Mouse (Mus musculus): Measurements from ENCODE around the gene Msrb3. TPM values are rescaled to one million over a fixed set of nuclear protein-coding genes. Genes with fewer than 3 reads are reported as not detected.

The Msrb3 gene
- total and polyA plus RNA-seq, 3 experiments, result 0.15 TPM; not detected in 1

DNA sequence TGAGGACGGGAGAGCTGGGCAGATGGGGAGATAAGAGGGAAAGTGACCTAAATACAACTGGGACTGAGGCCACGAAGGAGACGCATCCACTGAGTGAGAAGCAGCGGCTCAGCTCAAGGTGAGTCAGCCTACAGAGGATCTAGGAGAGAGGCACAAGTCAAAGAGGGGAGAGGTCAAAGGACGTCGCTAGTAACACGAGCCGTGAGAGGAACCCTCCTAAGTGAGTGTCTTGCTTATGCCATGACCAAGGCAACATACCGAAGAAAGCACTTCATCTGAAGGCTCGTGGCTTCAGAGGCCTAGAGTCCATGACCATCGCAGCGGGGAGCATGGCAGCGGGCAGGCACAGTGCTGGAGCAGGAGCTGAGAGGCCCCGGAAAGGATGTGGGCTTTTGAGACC, 14.7 kb downstream of the Msrb3 start:
- no peak overlapping the region for H3K4me3 ChIP-seq (ENCODE audit: control insufficient read depth in 1 of 2, insufficient read depth in 1 of 2, low read depth in 2 of 2, low read length in 2 of 2)
- H3K36me3 ChIP-seq (ENCODE audit: control insufficient read depth in 1 of 2, insufficient read depth in 2 of 2, low read length in 2 of 2), result 0 out of 4 replicates have a peak, but pooled peaks cover 0 to 2% of the 10 kb centered on the region in 2 experiments
- H3K4me1 ChIP-seq (ENCODE audit: control insufficient read depth in 1 of 2, insufficient read depth in 2 of 2, low read length in 2 of 2), result peaks cover 3 to 4% of the 10 kb centered on the region in 2 experiments; a peak in 2 of 4 replicates

GRCm38 (mm10) chr10:120883732-120884131, 15.2 kb downstream of the Msrb3 start:
- H3K27me3 ChIP-seq (ENCODE audit: control insufficient read depth in 1 of 2, insufficient read depth in 2 of 2, low read length in 2 of 2), result no peaks in the 10 kb centered on the region
- no peaks in the 10 kb centered on the region for H3K79me2 ChIP-seq (ENCODE audit: control insufficient read depth, insufficient read depth, low read length, poor library complexity)
- no peak for DNase-seq (ENCODE audit: low read depth, low spot score)
- H3K4me3 ChIP-seq (ENCODE audit: control insufficient read depth in 1 of 2, insufficient read depth in 1 of 2, low read depth in 2 of 2, low read length in 2 of 2), result no peak overlapping the region
- TF ChIP-seq MAX (IDR thresholded peaks at IDR 0.05; ENCODE audit: low read length), result no peak
- no peak for TF ChIP-seq ZMIZ1 (IDR thresholded peaks at IDR 0.05; ENCODE audit: low read depth, low read length)
- no peak for TF ChIP-seq USF2 (IDR thresholded peaks at IDR 0.05; ENCODE audit: borderline replicate concordance in 1 of 2, insufficient read depth in 1 of 2, low read depth in 1 of 2, low read length in 2 of 2)
- TF ChIP-seq KAT2A (conservative IDR thresholded peaks at IDR 0.05; ENCODE audit: low read depth, low read length), result no peak
- no peak for TF ChIP-seq NRF1 (IDR thresholded peaks at IDR 0.05; ENCODE audit: insufficient read depth, low read depth, low read length, poor library complexity, severe bottlenecking)
- TF ChIP-seq E2F4 (IDR thresholded peaks at IDR 0.05; ENCODE audit: borderline replicate concordance, low read depth, low read length), result no peak
- no peak for TF ChIP-seq TBP (IDR thresholded peaks at IDR 0.05; ENCODE audit: low read depth, low read length)
- no peak for TF ChIP-seq MAZ (IDR thresholded peaks at IDR 0.05; ENCODE audit: low read depth, low read length)
- TF ChIP-seq UBTF (IDR thresholded peaks at IDR 0.05; ENCODE audit: borderline replicate concordance, insufficient read depth, low read depth, low read length), result no peak
- no peak for TF ChIP-seq CHD2 (IDR thresholded peaks at IDR 0.05; ENCODE audit: low read length)
- no peak for TF ChIP-seq HCFC1 (IDR thresholded peaks at IDR 0.05; ENCODE audit: low read depth, low read length)
- TF ChIP-seq CTCF (IDR thresholded peaks at IDR 0.05 in 2 of 3, conservative IDR thresholded peaks at IDR 0.05 in 1 of 3; ENCODE audit: control insufficient read depth in 1 of 3, insufficient read depth in 1 of 3, low read depth in 2 of 3, low read length in 3 of 3, poor library complexity in 1 of 3, severe bottlenecking in 1 of 3), result no peak
- no peak for TF ChIP-seq GABPA (IDR thresholded peaks at IDR 0.05; ENCODE audit: low read depth, low read length)
- no peak for TF ChIP-seq ELF1 (IDR thresholded peaks at IDR 0.05; ENCODE audit: low read depth, low read length)
- no peak for TF ChIP-seq MYC (IDR thresholded peaks at IDR 0.05; ENCODE audit: low read depth, low read length)
- TF ChIP-seq RCOR1 (IDR thresholded peaks at IDR 0.05; ENCODE audit: low read depth, low read length), result no peak
- TF ChIP-seq GATA1 (IDR thresholded peaks at IDR 0.05; ENCODE audit: low read depth, low read length), result no peak
- H3K27ac ChIP-seq (ENCODE audit: control insufficient read depth, low read depth, low read length), result no peak overlapping the region
- peaks cover 3 to 4% of the 10 kb centered on the region in 2 experiments; a peak in 2 of 4 replicates for H3K4me1 ChIP-seq (ENCODE audit: control insufficient read depth in 1 of 2, insufficient read depth in 2 of 2, low read length in 2 of 2)
- no peaks in the 10 kb centered on the region for H3K9me3 ChIP-seq (replicated peaks; ENCODE audit: insufficient read depth, low read length)
- no peak overlapping the region for H3K9ac ChIP-seq (ENCODE audit: control insufficient read depth, low read depth, low read length, poor library complexity, severe bottlenecking)
- 0 out of 4 replicates have a peak, but pooled peaks cover 0 to 2% of the 10 kb centered on the region in 2 experiments for H3K36me3 ChIP-seq (ENCODE audit: control insufficient read depth in 1 of 2, insufficient read depth in 2 of 2, low read length in 2 of 2)

More for the DNA sequence above, 14.7 kb downstream of the Msrb3 start:
- H3K79me2 ChIP-seq (ENCODE audit: control insufficient read depth, insufficient read depth, low read length, poor library complexity), result no peaks in the 10 kb centered on the region
- TF ChIP-seq MEF2A (IDR thresholded peaks at IDR 0.05; ENCODE audit: extremely low read depth, insufficient replicate concordance, low read depth, low read length, poor library complexity, severe bottlenecking) (no peak), NRF1 (IDR thresholded peaks at IDR 0.05; ENCODE audit: insufficient read depth, low read depth, low read length, poor library complexity, severe bottlenecking) (no peak), KAT2A (conservative IDR thresholded peaks at IDR 0.05; ENCODE audit: low read depth, low read length) (no peak), HCFC1 (IDR thresholded peaks at IDR 0.05; ENCODE audit: low read depth, low read length) (no peak), ZNF384 (IDR thresholded peaks at IDR 0.05; ENCODE audit: low read depth, low read length) (no peak), ELF1 (IDR thresholded peaks at IDR 0.05; ENCODE audit: low read depth, low read length) (no peak), SIN3A (IDR thresholded peaks at IDR 0.05; ENCODE audit: low read length) (no peak), MXI1 (IDR thresholded peaks at IDR 0.05; ENCODE audit: low read depth, low read length) (no peak), TAL1 (IDR thresholded peaks at IDR 0.05; ENCODE audit: low read length) (no peak), ETS1 (IDR thresholded peaks at IDR 0.05; ENCODE audit: low read depth, low read length) (no peak), USF1 (IDR thresholded peaks at IDR 0.05; ENCODE audit: low read depth, low read length) (no peak), E2F4 (IDR thresholded peaks at IDR 0.05; ENCODE audit: borderline replicate concordance, low read depth, low read length) (no peak), MYC (IDR thresholded peaks at IDR 0.05; ENCODE audit: low read depth, low read length) (no peak), GATA1 (IDR thresholded peaks at IDR 0.05; ENCODE audit: low read depth, low read length) (no peak)
- DNase-seq (ENCODE audit: low read depth, low spot score), result no peak
- no peak overlapping the region for H3K9ac ChIP-seq (ENCODE audit: control insufficient read depth, low read depth, low read length, poor library complexity, severe bottlenecking)
- H3K9me3 ChIP-seq (replicated peaks; ENCODE audit: insufficient read depth, low read length), result no peaks in the 10 kb centered on the region
- no peaks in the 10 kb centered on the region for H3K27me3 ChIP-seq (ENCODE audit: control insufficient read depth in 1 of 2, insufficient read depth in 2 of 2, low read length in 2 of 2)
- no peak overlapping the region for H3K27ac ChIP-seq (ENCODE audit: control insufficient read depth, low read depth, low read length)

All from MEL (cell line).